Mouse (Mus musculus): ENCODE data around the gene Orm2. TPM values are rescaled to one million over a fixed set of nuclear protein-coding genes. Genes with fewer than 3 reads are reported as not detected.
A peak's percentile ranks its signal among the peaks of the same experiment; 100 is the strongest.

Orm2 gene
- total RNA-seq, 2 experiments from 2014 or later = not detected

DNA sequence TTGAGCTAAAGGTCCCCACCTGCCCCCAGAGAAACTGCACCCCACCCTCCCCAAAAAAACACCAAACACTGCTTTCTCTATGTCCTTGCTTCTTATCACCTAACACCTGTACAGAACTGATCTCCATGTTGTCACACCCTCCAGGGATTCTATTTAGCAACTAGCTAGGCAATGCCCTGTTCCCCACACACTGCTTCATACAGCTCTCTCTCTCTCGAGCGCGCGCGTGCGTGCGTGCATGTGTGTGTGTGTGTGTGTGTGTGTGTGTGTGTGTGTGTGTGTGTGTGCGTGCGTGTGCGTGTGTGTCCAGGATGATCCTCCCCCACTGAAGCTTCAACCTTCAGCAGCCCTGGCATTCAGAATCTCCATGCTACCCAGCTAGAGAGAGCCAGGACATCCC, 39.8 kb downstream of the Orm2 start:
- intact Hi-C loops (cut with DNase I) = no loop called here

DNA sequence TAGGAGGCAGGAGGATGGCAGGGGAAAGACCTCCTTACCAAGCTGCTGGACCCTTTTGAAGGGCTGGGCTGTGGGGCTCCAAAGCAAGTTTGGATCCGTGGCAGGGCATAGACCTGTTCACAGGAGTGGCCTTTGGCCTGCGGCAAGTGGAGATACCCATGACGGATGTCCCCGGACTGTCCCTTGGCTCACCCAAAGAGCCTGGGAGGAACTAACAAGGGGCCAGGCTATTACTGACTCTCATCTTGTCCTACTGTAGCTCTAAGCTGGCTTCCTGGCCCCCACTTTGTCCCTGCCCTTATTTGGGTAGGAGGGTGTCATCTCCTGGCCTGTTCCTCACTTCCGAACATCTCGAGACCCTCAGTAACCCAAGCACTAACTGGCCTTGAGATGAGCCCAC, 40.3 kb downstream of the Orm2 start:
- intact Hi-C loops (cut with DNase I) = no loop called here
- DNase-seq (ENCODE audit: extremely low spot score in 1 of 2, low spot score in 2 of 2) = no peak

More for the DNA sequence above, 39.8 kb downstream of the Orm2 start:
- no peak for DNase-seq (ENCODE audit: extremely low spot score in 1 of 2, low spot score in 2 of 2)

DNA sequence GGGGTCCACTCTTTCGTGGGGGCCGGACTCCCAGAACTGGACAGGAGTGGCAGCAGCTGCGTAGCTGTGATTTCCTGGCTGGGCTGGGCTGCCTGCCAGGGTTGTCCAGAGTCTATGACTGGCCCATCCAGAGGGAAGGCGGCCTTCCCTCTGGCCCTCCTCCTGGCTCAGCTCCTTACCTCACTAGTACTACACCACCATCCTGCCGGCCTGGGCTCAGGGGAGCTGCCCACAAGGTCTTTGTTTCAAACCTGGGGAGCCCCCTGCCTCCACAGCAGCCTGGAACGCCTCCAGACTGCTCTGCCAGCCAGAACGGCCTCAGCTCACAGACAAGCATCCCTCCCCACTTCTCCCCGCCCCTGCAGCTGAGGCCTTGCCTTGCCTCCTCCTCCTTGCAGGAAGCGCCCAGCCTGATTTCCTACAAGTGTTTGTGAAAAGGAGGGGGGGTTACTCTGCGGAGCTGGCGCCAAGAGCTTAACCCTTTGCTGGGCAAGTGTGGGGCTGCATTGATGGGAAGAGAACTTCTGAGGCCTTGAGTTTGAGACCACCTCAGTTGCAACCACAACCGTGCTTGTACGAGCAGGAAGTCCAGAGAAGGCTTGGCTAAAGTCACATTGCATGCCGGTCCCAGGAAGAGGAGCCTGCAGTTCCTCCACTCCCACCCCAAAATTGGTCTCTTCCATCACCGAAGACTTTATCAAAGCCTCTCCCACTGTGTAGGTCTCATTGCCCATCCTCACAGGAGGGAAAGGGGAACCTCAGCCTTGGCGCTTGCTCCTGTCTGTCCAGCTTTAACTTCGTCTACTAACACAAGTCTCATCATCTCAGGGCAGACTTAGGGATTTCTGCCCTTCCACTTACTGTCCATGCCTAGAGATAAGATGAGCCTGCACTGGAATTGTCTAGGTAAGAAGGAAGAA, 41.1 kb downstream of the Orm2 start, which contains the start of gene Akna:
TSS of gene Akna (minus strand) at position 315 of the 920 bp plus-strand sequence.
- intact Hi-C loops (cut with DNase I) = no loop called here
- DNase-seq (ENCODE audit: extremely low spot score in 1 of 2, low spot score in 2 of 2) = peak; percentile 71 to 95

DNA sequence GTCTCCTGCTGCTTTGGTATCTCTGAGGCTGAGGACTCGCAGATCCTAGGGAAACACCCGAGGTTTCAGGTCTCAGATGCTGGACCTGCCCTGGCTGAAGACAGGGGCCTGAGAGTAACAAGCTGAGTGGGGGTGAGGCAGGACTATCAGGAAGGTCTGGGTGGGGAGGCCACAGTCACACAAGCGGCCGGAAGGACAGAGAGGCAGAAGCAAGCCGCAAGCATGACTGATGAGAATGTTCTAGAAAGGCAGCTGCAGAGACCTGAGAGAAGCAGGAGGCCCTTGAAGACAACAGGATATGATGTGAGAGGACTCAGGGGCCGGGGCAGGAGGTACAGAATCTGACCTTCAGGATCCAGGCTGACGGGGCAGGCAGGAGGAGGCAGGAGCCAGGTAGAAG, 42.0 kb downstream of the Orm2 start:
- intact Hi-C loops (cut with DNase I) = no loop called here
- DNase-seq (ENCODE audit: extremely low spot score in 1 of 2, low spot score in 2 of 2) = no peak

DNA sequence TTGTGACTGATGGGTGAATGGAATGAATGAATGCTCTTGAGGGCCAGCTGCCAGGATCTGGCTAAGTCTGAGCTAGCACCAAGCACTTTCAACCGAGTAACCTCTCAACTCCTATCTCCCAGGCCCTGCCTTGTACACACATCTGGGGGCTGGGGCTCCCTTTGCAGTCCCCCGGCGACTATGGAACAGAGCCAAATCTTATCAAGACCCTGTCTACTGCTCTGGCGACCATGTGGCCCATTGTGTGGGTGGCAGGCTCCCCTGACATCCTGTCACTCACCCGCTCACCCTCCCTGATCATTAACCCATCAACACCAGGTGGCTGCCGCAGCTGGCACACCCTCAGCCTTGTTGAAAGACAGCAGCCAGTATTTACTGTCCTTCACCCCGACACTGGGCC, 42.8 kb downstream of the Orm2 start:
- intact Hi-C loops (cut with DNase I) = loop anchor here (5.0 kb wide), 1 partner anchor 248 kb away; no protein-coding TSS in a partner anchor
- no peak for DNase-seq (ENCODE audit: extremely low spot score in 1 of 2, low spot score in 2 of 2)

DNA sequence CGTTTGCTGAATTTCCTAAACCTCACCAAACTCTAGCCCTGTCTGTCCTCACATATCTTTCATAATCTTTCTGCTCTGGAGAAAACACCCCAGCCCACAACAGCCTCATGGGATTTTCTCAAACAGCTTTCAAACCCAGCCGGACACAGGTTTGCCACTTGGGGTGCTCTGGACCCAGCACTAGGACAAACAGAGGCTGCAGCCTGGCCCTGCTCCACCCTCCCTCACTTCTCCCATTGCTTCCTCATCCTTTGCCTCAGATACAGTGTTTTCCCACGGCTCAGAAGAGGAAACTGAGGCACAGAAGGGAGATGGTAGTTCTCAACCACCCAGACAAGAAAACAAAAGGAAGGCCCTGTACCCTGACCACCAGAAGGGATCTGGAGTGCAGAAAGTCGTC, 43.4 kb downstream of the Orm2 start:
- no peak for DNase-seq (ENCODE audit: extremely low spot score in 1 of 2, low spot score in 2 of 2)
- intact Hi-C loops (cut with DNase I) = loop anchor here (5.0 kb wide), 1 partner anchor 248 kb away; no protein-coding TSS in a partner anchor

DNA sequence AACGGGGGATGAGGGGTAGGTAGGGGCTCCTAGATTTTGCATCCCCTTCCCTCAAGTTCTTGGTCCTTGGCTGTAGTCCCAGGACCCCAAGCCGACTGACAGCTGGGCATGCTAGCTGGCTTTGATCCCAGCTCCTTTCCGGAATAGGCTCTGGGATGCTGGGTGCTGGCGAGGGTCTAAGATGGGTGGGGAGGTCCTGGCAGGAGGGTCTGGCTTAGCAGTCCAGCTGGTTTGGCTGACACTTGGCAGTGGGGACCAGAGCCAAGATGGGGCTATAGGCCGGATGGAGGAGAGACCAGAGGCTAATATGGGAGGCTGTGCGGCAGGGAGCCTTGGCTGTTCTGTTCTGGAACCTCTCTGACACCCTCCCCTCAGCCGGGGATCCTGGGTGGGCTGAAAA, 46.0 kb downstream of the Orm2 start:
- no peak for DNase-seq (ENCODE audit: extremely low spot score in 1 of 2, low spot score in 2 of 2)
- intact Hi-C loops (cut with DNase I) = loop anchor here (1.0 to 5.0 kb wide), 2 partner anchors 40 to 251 kb away; no protein-coding TSS in a partner anchor

DNA sequence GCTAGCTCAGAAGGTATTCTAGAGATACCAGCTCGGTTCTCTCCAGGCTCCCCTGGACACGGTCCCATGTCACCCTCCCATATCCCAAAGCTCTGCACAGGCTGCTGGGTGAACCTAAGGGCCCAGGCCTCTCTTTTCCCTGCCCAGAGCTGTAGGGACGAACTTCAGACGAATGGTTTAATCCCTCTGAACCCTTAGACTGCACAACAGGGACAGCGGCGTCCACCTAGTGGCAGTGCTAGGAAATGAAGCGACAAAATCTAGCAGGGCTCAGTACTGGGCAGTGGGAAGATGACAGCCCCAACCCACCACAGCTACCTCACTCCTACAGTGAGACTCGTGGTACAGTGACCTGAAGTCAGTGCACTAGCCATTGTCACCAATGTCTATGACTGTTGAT, 46.4 kb downstream of the Orm2 start:
- peak; percentile 51 to 69 for DNase-seq (ENCODE audit: extremely low spot score in 1 of 2, low spot score in 2 of 2)
- intact Hi-C loops (cut with DNase I) = loop anchor here (1.0 to 5.0 kb wide), 2 partner anchors 40 to 251 kb away; no protein-coding TSS in a partner anchor

DNA sequence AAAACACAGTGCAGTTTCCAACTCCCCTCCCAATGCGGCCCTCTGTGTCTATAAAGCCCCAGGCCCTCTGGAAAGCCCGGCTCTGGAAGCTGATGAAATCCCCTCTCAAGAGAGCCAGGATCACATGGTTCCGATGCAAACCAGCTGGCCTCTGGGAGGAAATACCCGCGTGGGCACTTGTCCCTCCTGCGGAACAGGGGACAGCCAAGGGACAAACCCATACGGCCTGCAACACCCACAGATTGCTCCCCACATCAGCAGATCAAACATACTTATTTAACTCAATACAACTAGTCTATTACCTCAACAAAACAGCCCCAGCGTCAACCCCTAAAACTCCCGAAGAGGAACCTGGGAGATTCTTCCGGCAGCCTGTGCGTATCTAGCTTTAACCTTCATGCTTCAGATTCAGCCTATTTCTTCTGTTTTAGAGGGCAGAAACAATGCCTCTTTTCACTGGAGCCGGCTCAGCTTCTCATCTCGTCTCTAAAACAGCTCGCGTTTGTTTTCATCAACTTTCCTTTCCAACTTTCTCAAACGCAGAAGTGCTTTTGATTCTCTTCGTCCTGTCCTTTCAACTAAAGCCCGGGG, 47.2 kb downstream of the Orm2 start:
- DNase-seq (ENCODE audit: extremely low spot score in 1 of 2, low spot score in 2 of 2) = no peak
- intact Hi-C loops (cut with DNase I) = loop anchor here (5.0 kb wide), 1 partner anchor 252 kb away; no protein-coding TSS in a partner anchor

DNA sequence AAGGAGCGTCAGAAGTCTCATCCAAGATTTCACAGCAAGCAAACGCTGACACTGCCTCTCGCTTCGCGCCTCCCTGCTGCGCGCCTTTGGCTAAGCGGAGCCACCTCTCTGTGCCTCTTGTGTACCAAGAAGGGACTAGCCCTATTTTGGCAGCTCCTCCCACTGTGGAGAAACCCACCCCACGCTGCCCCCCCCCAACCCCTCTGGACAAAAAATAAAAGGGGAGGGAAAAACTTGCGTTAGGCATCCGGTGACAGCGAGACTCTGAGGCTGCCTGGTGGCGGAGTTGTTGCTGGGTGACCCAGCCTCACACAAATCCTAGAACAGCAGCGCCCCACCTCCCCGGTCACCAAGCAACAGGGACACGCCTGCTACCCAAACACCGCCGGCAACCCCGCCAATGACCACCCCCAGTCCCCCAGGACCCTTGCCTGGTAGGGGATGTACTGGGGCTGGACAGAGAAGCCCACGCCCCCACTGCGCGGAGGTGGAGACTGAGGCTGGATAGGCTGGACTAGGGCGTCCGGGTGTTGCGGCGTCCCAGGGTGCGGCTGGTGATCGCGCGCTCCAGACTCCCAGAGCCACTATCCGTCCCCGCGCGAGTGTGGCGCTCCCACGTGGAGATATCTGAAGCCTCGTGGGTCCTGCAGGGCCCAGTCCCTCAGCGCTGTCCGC, 47.8 kb downstream of the Orm2 start:
- intact Hi-C loops (cut with DNase I) = loop anchor here (5.0 kb wide), 1 partner anchor 253 kb away; no protein-coding TSS in a partner anchor
- peak; percentile 36 to 80 for DNase-seq (ENCODE audit: extremely low spot score in 1 of 2, low spot score in 2 of 2)

DNA sequence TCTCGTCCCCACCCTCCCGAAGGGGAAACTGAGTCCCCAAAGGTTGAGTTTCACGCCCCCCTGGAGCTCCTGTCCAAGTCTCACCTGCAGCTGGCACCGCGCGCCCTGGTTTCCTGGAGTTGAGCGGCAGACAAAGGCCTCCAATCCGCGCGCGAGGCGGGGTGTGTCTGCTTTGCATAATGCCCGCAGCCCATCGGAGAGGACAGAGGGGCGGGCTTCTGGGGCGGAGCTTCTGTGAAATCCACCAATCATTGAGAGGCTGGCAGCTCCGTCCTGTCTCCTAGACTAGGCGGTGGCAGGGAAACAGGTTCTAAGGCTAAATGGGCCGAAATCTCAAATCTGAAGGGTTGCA, 48.3 kb downstream of the Orm2 start:
- intact Hi-C loops (cut with DNase I) = no loop called here

DNA sequence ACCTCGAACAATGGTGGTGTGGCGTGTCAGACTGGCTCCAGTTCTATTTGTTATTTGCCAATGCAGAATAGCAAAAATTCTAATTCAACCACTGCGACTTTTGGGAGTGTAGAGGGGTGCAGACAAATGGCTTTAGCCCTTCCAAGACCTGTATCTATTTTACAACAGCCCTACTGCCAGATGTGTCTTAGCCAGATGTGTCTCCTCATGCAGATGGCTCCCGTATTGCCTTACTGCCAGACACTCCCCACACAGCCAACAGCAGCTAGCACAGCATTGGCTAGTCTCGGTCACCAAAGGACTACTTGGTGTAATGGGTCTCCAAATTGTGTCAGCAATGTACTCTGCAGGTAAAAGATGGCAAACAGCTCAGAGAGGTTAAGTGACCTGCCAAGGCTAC, 49.0 kb downstream of the Orm2 start:
- intact Hi-C loops (cut with DNase I) = no loop called here
- no peak for DNase-seq (ENCODE audit: extremely low spot score in 1 of 2, low spot score in 2 of 2)

More for the DNA sequence above, 48.3 kb downstream of the Orm2 start:
- peak; percentile 91 to 97 for DNase-seq (ENCODE audit: extremely low spot score in 1 of 2, low spot score in 2 of 2)

DNA sequence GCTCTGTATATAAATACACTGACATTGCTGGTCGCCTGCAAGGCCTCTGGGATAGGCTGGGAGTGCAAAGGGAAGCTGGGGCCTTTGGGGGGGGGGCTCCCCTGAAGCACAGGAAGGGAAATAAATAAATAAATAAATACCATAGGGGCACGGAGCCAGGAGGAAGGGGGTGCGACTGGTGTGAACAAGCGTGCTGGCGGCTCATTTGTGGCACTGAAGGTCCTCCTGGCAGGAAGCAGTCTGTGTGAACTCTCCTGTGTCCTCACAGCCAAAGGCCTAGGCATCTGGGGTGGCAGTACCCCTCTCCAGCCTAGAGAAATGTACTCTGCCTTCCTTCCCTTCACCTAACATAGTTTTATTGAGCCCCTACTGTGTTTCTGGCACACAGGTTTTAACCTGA, 52.7 kb downstream of the Orm2 start:
- intact Hi-C loops (cut with DNase I) = loop anchor here (5.0 kb wide), 3 partner anchors 82 to 1077 kb away; partner anchors contain the start of gene Whrn
- DNase-seq (ENCODE audit: extremely low spot score in 1 of 2, low spot score in 2 of 2) = no peak

Other genes starting within 250 kb of the Orm2 start
- not detected for gene Ambp, start 207.7 kb upstream of the Orm2 start, total RNA-seq (2021)
- gene Kif12, start 190.3 kb upstream of the Orm2 start, total RNA-seq (2021) = not detected
- gene Col27a1, start 148.4 kb upstream of the Orm2 start, total RNA-seq (2021) = 1 to 10 TPM; 2.5 to 3.3 TPM
- not detected for gene Orm1, start 17.9 kb upstream of the Orm2 start, total RNA-seq (2021)
- gene Orm3, start 6.3 kb upstream of the Orm2 start, total RNA-seq (2021) = not detected
- 1 to 10 TPM; 3.4 to 4.8 TPM for gene Akna, start 40.9 kb downstream of the Orm2 start, total RNA-seq (2021)
- gene Whrn, start 133.5 kb downstream of the Orm2 start, total RNA-seq (2021) = 10 to 100 TPM; 41.7 to 45.8 TPM
- 100 to 1,000 TPM; 132 to 141 TPM for gene Atp6v1g1, start 182.3 kb downstream of the Orm2 start, total RNA-seq (2021)
- 1 to 10 TPM; 7.8 to 8.4 TPM for gene Tmem268, start 196.3 kb downstream of the Orm2 start, total RNA-seq (2021)
- gene Gm11213, start 242.8 kb downstream of the Orm2 start, total RNA-seq (2021) = not detected

All from left cerebral cortex, postnatal 10 days (tissue).